Mouse (Mus musculus) cerebellum, adult 2 months (tissue): ENCODE data around the gene Cln3.

Experiments
- CTCF ChIP-seq: fragments of 200-500 bp; IDR thresholded peaks from 2 replicates; pipeline ENCODE4 v1.5.1; 2011; ENCODE audit warnings: low read depth, mild to moderate bottlenecking, control low read depth, low read length, moderate library complexity, borderline replicate concordance; ENCODE audit not compliant: insufficient read depth
- POLR2A ChIP-seq: fragments of 200-500 bp; IDR thresholded peaks from 2 replicates; pipeline ENCODE4 v1.6.1; 2011; ENCODE audit warnings: low read length, control low read depth, borderline replicate concordance; ENCODE audit not compliant: insufficient read depth

GRCm38 (mm10) chr7:126586839-126587238 is 1.2 kb upstream of the Cln3 start:
- TF ChIP-seq POLR2A, result no peak
- no peak for TF ChIP-seq CTCF
